ENCODE assay signal across 16 mouse cellular contexts in the genomic region with DNA sequence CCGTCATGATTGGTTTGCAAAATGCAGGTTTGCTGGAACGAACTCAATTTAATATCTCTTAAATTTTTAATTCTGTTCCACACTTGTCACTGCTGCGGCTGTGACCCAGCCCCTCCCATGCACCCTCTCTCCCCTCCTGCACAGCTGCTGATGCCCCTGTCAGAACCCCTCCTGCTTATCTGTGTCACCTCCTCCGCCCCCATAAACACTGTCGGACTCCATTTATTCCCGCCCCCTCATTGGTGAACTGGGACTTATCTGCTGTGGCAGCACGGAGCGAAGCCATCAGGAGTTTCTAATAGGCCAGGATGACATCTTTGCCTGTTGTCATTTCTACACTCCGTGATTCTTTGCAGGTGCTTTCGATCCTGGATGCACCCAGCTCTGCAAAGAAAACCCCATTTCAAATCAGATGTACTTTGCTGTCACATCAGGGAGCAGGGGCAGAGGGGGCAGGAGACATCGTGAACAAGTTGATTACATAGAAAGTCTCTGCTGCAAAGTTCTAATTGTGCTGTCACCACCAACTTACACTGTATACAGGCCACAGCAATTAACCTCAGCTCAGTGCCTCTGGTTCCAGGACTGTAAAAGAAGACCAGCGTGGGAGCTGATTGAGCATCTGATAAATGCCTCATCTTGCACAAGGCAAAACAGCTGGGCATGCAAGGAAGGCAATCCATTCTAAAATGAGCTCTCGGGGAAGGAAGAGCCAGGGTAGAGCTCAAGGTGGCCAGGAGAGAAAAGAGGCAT.
DNase-seq lines count a peak whose midpoint lies in the region; ATAC-seq lines count a peak whose summit lies in the region.
"Had no signal": no experiment of that assay in that cellular context is flagged by ENCODE, and none has a peak within 500 bp of the region (broad histone marks: within the 10 kb centered on the region; RNA-seq: fewer than 3 reads in every experiment).

No protein-coding gene starts in this region.

- no peak overlapping the region for H3K9ac ChIP-seq in hindbrain, embryonic 15.5 days
- H3K9ac ChIP-seq in midbrain, embryonic 16.5 days (ENCODE audit: low read depth, low read length), result no peak overlapping the region
- no peak overlapping the region; the same call in 1 of the 2 replicates for H3K9ac ChIP-seq in midbrain, embryonic 14.5 days (replicated peaks; ENCODE audit: low read length)
- H3K9ac ChIP-seq: lung, embryonic 14.5 days had no signal

- no peaks in the 10 kb centered on the region for H3K27me3 ChIP-seq in heart, embryonic 10.5 days (ENCODE audit: insufficient read depth, poor library complexity, severe bottlenecking)
- no peaks in the 10 kb centered on the region for H3K27me3 ChIP-seq in hindbrain, embryonic 15.5 days
- H3K27me3 ChIP-seq in hindbrain, embryonic 10.5 days (ENCODE audit: insufficient read depth, poor library complexity, severe bottlenecking), result no peaks in the 10 kb centered on the region
- no peaks in the 10 kb centered on the region for H3K27me3 ChIP-seq in midbrain, embryonic 16.5 days (ENCODE audit: control insufficient read depth, insufficient read depth, low read depth, low read length)
- no peaks in the 10 kb centered on the region for H3K27me3 ChIP-seq in midbrain, embryonic 14.5 days (ENCODE audit: control insufficient read depth, insufficient read depth, low read length)

- no peaks in the 10 kb centered on the region for H3K36me3 ChIP-seq in heart, embryonic 10.5 days
- no peaks in the 10 kb centered on the region for H3K36me3 ChIP-seq in hindbrain, embryonic 15.5 days
- no peaks in the 10 kb centered on the region for H3K36me3 ChIP-seq in hindbrain, embryonic 10.5 days
- H3K36me3 ChIP-seq in midbrain, embryonic 16.5 days (ENCODE audit: control insufficient read depth, insufficient read depth, low read length), result no peaks in the 10 kb centered on the region
- H3K36me3 ChIP-seq in midbrain, embryonic 14.5 days (ENCODE audit: control insufficient read depth, insufficient read depth, low read length), result no peaks in the 10 kb centered on the region

- peak overlapping the region; percentile 40 for H3K4me3 ChIP-seq in heart, embryonic 10.5 days
- H3K4me3 ChIP-seq in hindbrain, embryonic 15.5 days, result no peak overlapping the region
- H3K4me3 ChIP-seq in hindbrain, embryonic 10.5 days, result no peak overlapping the region
- no peak overlapping the region for H3K4me3 ChIP-seq in midbrain, embryonic 16.5 days (ENCODE audit: low read depth, low read length)
- H3K4me3 ChIP-seq in midbrain, embryonic 14.5 days (replicated peaks; ENCODE audit: low read depth, low read length), result no peak overlapping the region
- H3K4me3 ChIP-seq: myocyte had no signal

- H3K9me3 ChIP-seq in heart, embryonic 10.5 days, result no peaks in the 10 kb centered on the region
- no peaks in the 10 kb centered on the region for H3K9me3 ChIP-seq in hindbrain, embryonic 15.5 days
- H3K9me3 ChIP-seq in hindbrain, embryonic 10.5 days, result no peaks in the 10 kb centered on the region
- H3K9me3 ChIP-seq in midbrain, embryonic 16.5 days (replicated peaks; ENCODE audit: control insufficient read depth, low read length, poor library complexity, severe bottlenecking), result no peaks in the 10 kb centered on the region
- no peaks in the 10 kb centered on the region for H3K9me3 ChIP-seq in midbrain, embryonic 14.5 days (ENCODE audit: control insufficient read depth, low read length)

- intact Hi-C loops in heart, postnatal 10 days (cut with DNase I), result no loop called here

- no peak overlapping the region for H3K27ac ChIP-seq in heart, embryonic 10.5 days
- H3K27ac ChIP-seq in hindbrain, embryonic 15.5 days (replicated peaks), result no peak overlapping the region
- no peak overlapping the region for H3K27ac ChIP-seq in hindbrain, embryonic 10.5 days
- no peak overlapping the region; the same call in 1 of the 2 replicates for H3K27ac ChIP-seq in midbrain, embryonic 16.5 days (ENCODE audit: low read length)
- no peak overlapping the region for H3K27ac ChIP-seq in midbrain, embryonic 14.5 days (replicated peaks; ENCODE audit: low read depth, low read length)
- H3K27ac ChIP-seq: stomach, postnatal 0 days had no signal

- peak; percentile 70; the same call in 1 of the 2 replicates for ATAC-seq in hindbrain, embryonic 15.5 days (ENCODE audit: low FRiP score, low read depth)
- peak; percentile 54; the same call in 1 of the 2 replicates for ATAC-seq in midbrain, embryonic 16.5 days
- ATAC-seq in midbrain, embryonic 14.5 days (ENCODE audit: low FRiP score, low TSS enrichment), result no peak

- no peak overlapping the region for H3K4me2 ChIP-seq in hindbrain, embryonic 15.5 days
- no peak overlapping the region for H3K4me2 ChIP-seq in midbrain, embryonic 16.5 days (ENCODE audit: low read length)
- no peak overlapping the region for H3K4me2 ChIP-seq in midbrain, embryonic 14.5 days (ENCODE audit: low read length)
- H3K4me2 ChIP-seq: lung, embryonic 14.5 days had no signal

- peaks cover 20% of the 10 kb centered on the region for H3K4me1 ChIP-seq in heart, embryonic 10.5 days
- H3K4me1 ChIP-seq in hindbrain, embryonic 15.5 days (replicated peaks), result peaks cover 8% of the 10 kb centered on the region; the same call in 1 of the 2 replicates
- H3K4me1 ChIP-seq in hindbrain, embryonic 10.5 days (replicated peaks), result 0 out of 2 replicates have a peak, but pooled peaks cover 7% of the 10 kb centered on the region
- H3K4me1 ChIP-seq in midbrain, embryonic 16.5 days (ENCODE audit: control insufficient read depth, insufficient read depth, low read length), result peaks cover 2% of the 10 kb centered on the region; the same call in 1 of the 2 replicates
- peaks cover 16% of the 10 kb centered on the region; the same call in 1 of the 2 replicates for H3K4me1 ChIP-seq in midbrain, embryonic 14.5 days (ENCODE audit: control insufficient read depth, insufficient read depth, low read length)

- 30% methylated on average over 13 of the region's 13 CpGs for WGBS in heart, embryonic 10.5 days
- WGBS in hindbrain, embryonic 15.5 days, result 46% methylated on average over 13 of the region's 13 CpGs
- 73% methylated on average over 13 of the region's 13 CpGs for WGBS in hindbrain, embryonic 10.5 days
- 56% methylated on average over 13 of the region's 13 CpGs for WGBS in midbrain, embryonic 16.5 days
- WGBS in midbrain, embryonic 14.5 days, result 59% methylated on average over 13 of the region's 13 CpGs

- DNase-seq in heart, embryonic 10.5 days (ENCODE audit: low spot score), result no peak
- no peak for DNase-seq in heart, postnatal 10 days
- DNase-seq in hindbrain, embryonic 10.5 days (ENCODE audit: low spot score), result no peak
- DNase-seq in midbrain, embryonic 14.5 days, result no peak
- peak; percentile 34 for DNase-seq in telencephalon, adult 2 months (ENCODE audit: low read depth, low spot score)
- DNase-seq: adrenal gland, adult 2 months; B cell, adult 2 months; cerebellum, adult 8-10 months; gastrocnemius, postnatal 36 days; liver; lung, embryonic 14.5 days; thymus, postnatal 36 days had no signal
